Mouse (Mus musculus): ENCODE data around the gene Gm11627. TPM values are rescaled to one million over a fixed set of nuclear protein-coding genes. Genes with fewer than 3 reads are reported as not detected.

Gm11627 gene
- polyA plus RNA-seq, 1 experiment, result 1.9 TPM

DNA sequence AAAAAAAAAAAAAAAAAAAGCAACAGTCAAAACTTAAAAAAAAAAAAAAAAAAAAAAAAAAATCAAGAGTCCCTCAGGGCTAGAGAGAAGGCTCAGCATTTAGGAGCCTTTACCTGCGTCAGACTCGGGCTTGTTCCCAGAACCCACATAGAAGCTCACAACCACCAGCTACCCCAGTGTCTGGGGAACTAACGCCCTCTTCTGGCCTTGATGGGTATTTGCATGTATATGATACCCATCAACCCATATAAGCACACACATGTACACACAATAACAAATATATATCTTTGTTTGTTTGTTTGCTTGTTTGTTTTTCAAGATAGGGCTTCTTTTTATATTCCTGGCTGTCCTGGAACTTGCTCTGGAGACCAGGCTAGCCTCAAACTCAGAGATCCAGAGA is 8.3 kb upstream of the Gm11627 start:
- Histone ChIP-seq H3K79me2 (ENCODE audit: control insufficient read depth, insufficient read depth) (no peaks in the 10 kb centered on the region), H3K27me3 (ENCODE audit: control insufficient read depth, insufficient read depth, insufficient read length) (no peaks in the 10 kb centered on the region), H3K4me2 (ENCODE audit: low read depth) (no peak overlapping the region), H3K4me3 (no peak overlapping the region), H3ac (ENCODE audit: control insufficient read depth, insufficient read length) (no peak overlapping the region), H3K36me3 (ENCODE audit: control insufficient read depth, insufficient read depth) (no peaks in the 10 kb centered on the region)
- TF ChIP-seq CEBPB (IDR thresholded peaks at IDR 0.05; ENCODE audit: insufficient read depth, poor library complexity, severe bottlenecking), result no peak
- no peak for TF ChIP-seq MAX (IDR thresholded peaks at IDR 0.05; ENCODE audit: low read depth)
- no peak for TF ChIP-seq POLR2AphosphoS2 (IDR thresholded peaks at IDR 0.05; ENCODE audit: insufficient read length, low read depth)
- no peak for TF ChIP-seq REST (IDR thresholded peaks at IDR 0.05; ENCODE audit: insufficient read depth, insufficient read length)

DNA sequence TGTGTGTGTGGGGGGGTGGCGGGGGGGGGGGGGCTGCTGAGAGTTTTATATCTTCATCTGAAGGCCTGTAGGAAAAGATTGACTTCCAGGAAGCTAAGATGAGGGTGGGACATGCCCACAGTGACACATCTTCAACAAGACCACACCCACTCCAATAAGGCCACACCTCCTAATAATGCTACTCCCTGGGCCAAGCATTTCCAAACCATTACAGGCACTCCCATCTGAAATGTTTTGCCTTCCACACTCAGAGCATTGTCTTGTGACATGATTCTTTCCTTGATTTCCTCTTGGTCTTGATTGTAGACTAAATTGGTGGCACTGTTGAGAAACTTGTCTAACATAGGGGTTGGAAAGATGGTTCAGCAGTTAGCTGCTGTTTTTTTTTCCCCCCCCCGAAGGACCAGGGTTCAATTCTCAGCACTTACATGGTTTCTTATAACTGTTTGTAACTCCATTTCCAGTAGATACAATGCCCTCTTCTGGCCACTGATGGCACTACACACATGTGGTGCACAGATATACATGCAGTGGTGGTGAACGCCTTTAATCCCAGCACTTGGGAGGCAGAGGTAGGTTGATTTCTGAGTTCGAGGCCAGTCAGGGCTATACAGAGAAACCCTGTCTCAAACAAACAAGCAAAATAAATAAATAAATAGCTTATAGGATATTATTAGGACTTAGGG is 7.3 kb upstream of the Gm11627 start:
- H3K4me2 ChIP-seq (ENCODE audit: low read depth), result no peak overlapping the region
- H3ac ChIP-seq (ENCODE audit: control insufficient read depth, insufficient read length), result no peak overlapping the region
- no peaks in the 10 kb centered on the region for H3K79me2 ChIP-seq (ENCODE audit: control insufficient read depth, insufficient read depth)
- TF ChIP-seq MAX (IDR thresholded peaks at IDR 0.05; ENCODE audit: low read depth) (no peak), TCF3 (IDR thresholded peaks at IDR 0.05; ENCODE audit: insufficient read length, low read depth) (no peak), MYOG (IDR thresholded peaks at IDR 0.05; ENCODE audit: control insufficient read depth in 1 of 3, insufficient read depth in 1 of 3, insufficient read length in 2 of 3, low read depth in 2 of 3) (no peak), CEBPB (IDR thresholded peaks at IDR 0.05; ENCODE audit: insufficient read depth, poor library complexity, severe bottlenecking) (no peak), TCF12 (IDR thresholded peaks at IDR 0.05; ENCODE audit: insufficient read depth, poor library complexity, severe bottlenecking) (no peak)
- no peaks in the 10 kb centered on the region for H3K36me3 ChIP-seq (ENCODE audit: control insufficient read depth, insufficient read depth)
- H3K27me3 ChIP-seq (ENCODE audit: control insufficient read depth, insufficient read depth, insufficient read length), result no peaks in the 10 kb centered on the region
- no peak overlapping the region for H3K4me3 ChIP-seq

DNA sequence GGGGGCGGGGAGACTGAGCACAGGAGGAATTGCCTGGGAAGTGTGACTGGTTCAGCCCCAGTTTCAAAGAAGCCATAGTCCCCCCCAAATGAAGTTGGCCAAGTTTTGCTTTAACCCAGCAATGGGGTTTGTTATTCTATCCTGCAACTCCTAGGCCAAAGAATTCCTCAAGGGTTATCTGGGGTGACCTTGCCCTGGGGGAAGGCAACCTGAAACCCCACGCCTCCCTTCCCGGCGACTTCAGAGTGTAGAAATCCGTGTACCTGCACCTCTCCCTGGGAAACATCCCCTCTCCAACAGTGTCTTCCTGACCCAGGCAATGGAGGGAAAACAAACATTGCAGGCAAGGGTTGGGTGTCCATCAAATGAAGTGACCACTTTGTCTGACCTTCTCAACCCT is 3.5 kb upstream of the Gm11627 start:
- H3K4me2 ChIP-seq (ENCODE audit: low read depth), result peak overlapping the region; percentile 34
- TF ChIP-seq MYOG (IDR thresholded peaks at IDR 0.05; ENCODE audit: control insufficient read depth in 1 of 3, insufficient read depth in 1 of 3, insufficient read length in 2 of 3, low read depth in 2 of 3) (no peak), POLR2AphosphoS2 (IDR thresholded peaks at IDR 0.05; ENCODE audit: insufficient read length, low read depth) (no peak), REST (IDR thresholded peaks at IDR 0.05; ENCODE audit: insufficient read depth, insufficient read length) (no peak), TCF3 (IDR thresholded peaks at IDR 0.05; ENCODE audit: insufficient read length, low read depth) (no peak)
- no peaks in the 10 kb centered on the region for H3K79me2 ChIP-seq (ENCODE audit: control insufficient read depth, insufficient read depth)
- no peak overlapping the region for H3ac ChIP-seq (ENCODE audit: control insufficient read depth, insufficient read length)
- H3K27me3 ChIP-seq (ENCODE audit: control insufficient read depth, insufficient read depth, insufficient read length), result no peaks in the 10 kb centered on the region
- no peaks in the 10 kb centered on the region for H3K36me3 ChIP-seq (ENCODE audit: control insufficient read depth, insufficient read depth)
- no peak overlapping the region for H3K4me3 ChIP-seq

DNA sequence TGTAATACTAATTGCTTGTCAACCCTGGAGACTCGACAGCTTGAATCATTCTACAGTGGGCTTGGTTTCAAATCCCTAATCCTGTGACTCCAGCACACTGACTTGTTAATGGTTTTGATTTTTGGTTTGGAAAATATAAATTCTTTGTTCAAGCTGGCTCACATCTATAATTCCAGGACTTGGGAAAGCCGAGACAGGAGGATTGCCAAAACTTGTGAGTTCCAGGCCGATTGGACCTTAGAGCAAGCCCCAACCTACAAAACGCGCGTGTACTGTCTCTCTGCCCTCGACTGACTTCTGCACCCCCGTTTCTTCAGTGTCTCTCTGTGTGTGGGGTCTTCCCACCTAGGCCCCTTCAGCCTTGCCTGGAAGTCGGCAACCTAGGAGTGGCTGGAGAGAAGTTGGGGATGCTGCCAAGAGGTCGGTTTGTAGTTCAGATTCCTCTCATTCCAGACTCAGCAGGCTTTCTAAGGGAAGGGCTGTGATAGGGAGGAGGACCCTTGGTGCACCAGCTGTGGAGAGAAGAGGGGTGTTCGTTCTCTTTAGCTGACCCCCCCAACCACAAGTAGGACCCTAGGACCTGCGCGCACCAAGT is 2.9 kb upstream of the Gm11627 start:
- Histone ChIP-seq H3K4me3 (no peak overlapping the region), H3K27me3 (ENCODE audit: control insufficient read depth, insufficient read depth, insufficient read length) (no peaks in the 10 kb centered on the region), H3K36me3 (ENCODE audit: control insufficient read depth, insufficient read depth) (no peaks in the 10 kb centered on the region), H3ac (ENCODE audit: control insufficient read depth, insufficient read length) (no peak overlapping the region), H3K79me2 (ENCODE audit: control insufficient read depth, insufficient read depth) (no peaks in the 10 kb centered on the region), H3K4me2 (ENCODE audit: low read depth) (peak overlapping the region; percentile 34)
- no peak for TF ChIP-seq MAX (IDR thresholded peaks at IDR 0.05; ENCODE audit: low read depth)
- TF ChIP-seq E2F4 (IDR thresholded peaks at IDR 0.05; ENCODE audit: insufficient read depth), result no peak
- peak in 1 of 3 experiments; percentile 27 for TF ChIP-seq MYOD1 (IDR thresholded peaks at IDR 0.05; ENCODE audit: control insufficient read depth in 1 of 3, insufficient read length in 2 of 3, low read depth in 2 of 3)
- peak in 1 of 3 experiments; percentile 23 for TF ChIP-seq MYOG (IDR thresholded peaks at IDR 0.05; ENCODE audit: control insufficient read depth in 1 of 3, insufficient read depth in 1 of 3, insufficient read length in 2 of 3, low read depth in 2 of 3)
- TF ChIP-seq SRF (IDR thresholded peaks at IDR 0.05; ENCODE audit: control insufficient read depth, insufficient read length, low read depth), result no peak

DNA sequence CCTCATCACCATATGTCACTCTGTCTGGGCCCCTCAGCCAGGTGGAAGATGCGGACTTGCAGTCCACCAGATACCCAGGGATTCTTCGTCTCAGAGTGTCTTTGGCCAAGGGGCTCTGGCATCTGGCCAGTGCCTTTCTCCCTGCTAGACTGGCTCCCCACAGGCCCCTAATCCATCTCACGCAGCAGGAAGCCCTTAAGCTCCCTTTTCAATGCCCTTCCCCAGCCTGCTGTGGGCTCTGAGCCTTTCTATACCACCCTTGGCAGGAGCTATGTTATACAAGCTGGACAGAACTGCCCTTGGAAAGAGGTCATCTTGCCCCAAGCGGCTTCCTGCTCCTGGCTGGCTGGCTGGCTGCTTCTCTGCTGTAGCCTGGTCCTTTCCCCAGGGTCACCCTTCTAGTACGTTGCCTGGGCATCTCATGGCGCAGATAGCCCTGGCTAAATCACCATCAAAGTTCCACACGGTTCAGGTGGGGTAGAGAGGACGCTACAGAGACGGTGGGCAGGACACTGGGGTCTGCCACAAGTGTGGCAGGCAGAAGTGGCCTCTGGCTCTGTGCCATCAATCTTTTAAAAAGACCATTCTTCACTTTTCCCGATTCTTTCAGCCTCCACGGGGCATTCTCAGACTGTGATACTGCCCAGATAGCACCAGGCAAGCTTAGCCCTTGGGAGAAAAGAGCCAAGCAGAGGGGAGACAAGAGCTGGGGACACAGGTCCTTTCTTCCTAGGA is 2.2 kb upstream of the Gm11627 start:
- H3K27me3 ChIP-seq (ENCODE audit: control insufficient read depth, insufficient read depth, insufficient read length), result no peaks in the 10 kb centered on the region
- no peaks in the 10 kb centered on the region for H3K79me2 ChIP-seq (ENCODE audit: control insufficient read depth, insufficient read depth)
- H3K36me3 ChIP-seq (ENCODE audit: control insufficient read depth, insufficient read depth), result no peaks in the 10 kb centered on the region
- TF ChIP-seq CEBPB (IDR thresholded peaks at IDR 0.05; ENCODE audit: insufficient read depth, poor library complexity, severe bottlenecking) (no peak), E2F4 (IDR thresholded peaks at IDR 0.05; ENCODE audit: insufficient read depth) (no peak), MYOD1 (IDR thresholded peaks at IDR 0.05; ENCODE audit: control insufficient read depth in 1 of 3, insufficient read length in 2 of 3, low read depth in 2 of 3) (no peak), POLR2AphosphoS2 (IDR thresholded peaks at IDR 0.05; ENCODE audit: insufficient read length, low read depth) (no peak), POLR2A (IDR thresholded peaks at IDR 0.05; ENCODE audit: insufficient read length, low read depth) (no peak), REST (IDR thresholded peaks at IDR 0.05; ENCODE audit: insufficient read depth, insufficient read length) (no peak), TCF3 (IDR thresholded peaks at IDR 0.05; ENCODE audit: insufficient read length, low read depth) (no peak), SRF (IDR thresholded peaks at IDR 0.05; ENCODE audit: control insufficient read depth, insufficient read length, low read depth) (no peak), MYOG (IDR thresholded peaks at IDR 0.05; ENCODE audit: control insufficient read depth in 1 of 3, insufficient read depth in 1 of 3, insufficient read length in 2 of 3, low read depth in 2 of 3) (no peak), USF1 (IDR thresholded peaks at IDR 0.05; ENCODE audit: low read depth) (no peak), TCF12 (IDR thresholded peaks at IDR 0.05; ENCODE audit: insufficient read depth, poor library complexity, severe bottlenecking) (no peak)
- no peak overlapping the region for H3K4me3 ChIP-seq
- H3ac ChIP-seq (ENCODE audit: control insufficient read depth, insufficient read length), result no peak overlapping the region
- no peak overlapping the region for H3K4me2 ChIP-seq (ENCODE audit: low read depth)

All from myocyte (in vitro differentiated cells).